Mouse (Mus musculus): ENCODE data around the gene Cd52. TPM values are rescaled to one million over a fixed set of nuclear protein-coding genes. Genes with fewer than 3 reads are reported as not detected.

Gene Cd52
- total RNA-seq, 2 experiments from 2014 or later: 3.6 to 4.5 TPM

DNA sequence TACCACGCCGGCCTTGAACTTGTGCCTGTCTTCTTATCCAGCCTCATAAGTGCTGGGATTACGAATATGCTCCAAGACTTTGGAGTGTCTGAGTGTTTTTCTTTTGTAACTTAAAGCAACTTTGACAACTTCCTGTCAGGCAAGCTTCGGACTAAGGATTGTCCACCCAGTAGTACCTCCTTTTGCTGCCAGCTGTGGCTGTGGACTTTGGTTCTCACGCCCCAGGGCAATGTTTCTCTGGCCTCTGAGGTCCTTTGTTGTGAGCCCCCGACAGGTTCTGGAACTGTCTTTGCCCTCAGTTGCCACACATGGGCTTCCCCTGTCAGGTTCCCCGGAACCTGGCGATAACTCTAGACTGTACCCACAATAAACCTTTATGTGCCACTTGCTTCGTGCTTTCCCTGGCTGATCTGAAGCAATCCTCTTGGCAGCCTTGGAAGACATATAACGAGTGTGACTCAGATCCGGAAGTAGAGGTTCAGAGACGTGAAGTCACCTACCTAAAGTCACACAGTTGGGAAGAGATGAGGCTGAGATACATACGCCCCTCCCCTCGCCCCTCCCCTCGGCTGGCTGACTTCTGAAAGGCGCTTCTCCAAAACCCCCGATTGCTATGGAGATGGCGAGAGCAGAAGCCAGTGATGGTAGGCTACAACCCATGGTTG lies 33.6 kb downstream of the Cd52 start:
- DNase-seq (ENCODE audit: low spot score): no peak
- intact Hi-C loops (cut with DNase I): no loop called here

- DNase-seq (ENCODE audit: low spot score): no peak
- intact Hi-C loops (cut with DNase I): no loop called here
These were observed 34.6 kb downstream of the Cd52 start, which contains the start of gene Crybg2 for GRCm38 (mm10) chr4:134060135-134060865. Gene Crybg2 (plus strand): TSS chr4:134060815.

DNA sequence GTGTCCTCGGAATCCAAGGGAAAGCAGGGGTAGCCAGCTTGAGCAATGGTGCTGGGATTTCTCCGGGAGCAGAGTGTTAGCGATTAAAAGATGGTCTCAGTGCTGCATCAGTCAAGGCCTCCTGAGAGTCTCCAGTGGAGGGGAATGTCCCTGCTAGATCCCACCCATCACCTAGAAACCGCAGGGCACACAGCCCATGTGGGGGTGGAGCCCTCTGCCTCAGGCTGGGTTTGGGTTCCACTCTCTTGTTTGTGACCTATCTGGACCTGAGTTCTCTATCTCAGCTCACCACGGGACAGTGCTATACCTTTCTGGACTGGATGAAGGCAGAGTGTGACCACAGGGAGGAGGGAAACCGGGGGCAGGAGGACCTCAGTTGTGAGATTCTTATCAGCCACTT lies 36.0 kb downstream of the Cd52 start:
- intact Hi-C loops (cut with DNase I): no loop called here
- no peak for DNase-seq (ENCODE audit: low spot score)

DNA sequence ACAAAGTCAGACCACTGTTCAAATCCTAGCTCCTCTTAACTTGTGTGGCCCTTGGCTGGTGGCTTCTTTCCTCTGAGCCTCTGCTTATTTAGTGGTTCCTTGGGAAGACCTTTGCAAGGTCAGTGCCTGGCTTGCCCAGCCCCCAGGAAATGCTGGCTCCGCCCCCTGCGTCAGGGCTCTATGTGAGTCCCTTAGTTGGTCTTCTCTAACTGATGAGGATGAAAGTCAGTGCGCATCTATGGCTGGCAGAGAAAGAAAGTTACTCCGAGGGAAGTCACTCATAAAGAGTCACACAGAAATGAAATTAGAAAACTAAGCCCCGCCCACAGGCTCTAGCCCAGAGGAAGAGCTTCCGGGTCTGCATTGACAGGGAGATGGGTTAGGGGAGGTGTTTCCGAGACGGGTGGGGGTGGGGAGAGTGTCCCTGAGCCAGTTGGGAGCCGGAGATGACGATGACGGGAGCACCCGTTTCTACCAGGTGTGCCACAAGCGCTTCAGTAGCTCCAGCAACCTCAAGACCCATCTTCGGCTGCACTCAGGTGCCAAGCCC lies 36.6 kb downstream of the Cd52 start:
- no peak for DNase-seq (ENCODE audit: low spot score)
- intact Hi-C loops (cut with DNase I): no loop called here

DNA sequence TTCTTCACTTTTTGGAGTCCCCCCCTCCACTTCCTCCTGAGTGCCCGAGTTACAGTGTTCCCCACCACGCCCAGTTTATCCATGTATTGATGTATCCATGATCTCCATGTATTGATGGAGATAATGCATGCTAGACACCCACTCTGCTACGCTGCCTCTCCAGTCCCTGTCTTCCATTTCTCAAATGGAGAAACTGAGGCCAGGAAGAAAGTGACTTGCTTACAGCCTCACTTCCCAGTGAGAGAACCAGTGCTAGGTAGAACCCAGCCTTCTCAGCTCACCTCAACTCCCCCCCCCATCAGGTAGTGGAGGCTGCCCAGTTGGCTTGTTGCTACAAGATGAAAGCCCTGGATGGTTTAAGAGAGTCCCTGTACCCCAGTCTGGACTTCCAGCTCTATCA lies 41.3 kb downstream of the Cd52 start, which contains the start of gene Zfp683:
TSS of gene Zfp683 (plus strand) at position 301 of the 400 bp plus-strand sequence.
- no peak for DNase-seq (ENCODE audit: low spot score)
- intact Hi-C loops (cut with DNase I): no loop called here

- intact Hi-C loops (cut with DNase I): no loop called here
- no peak for DNase-seq (ENCODE audit: low spot score)
These were observed 42.3 kb downstream of the Cd52 start for GRCm38 (mm10) chr4:134052560-134052959.

DNA sequence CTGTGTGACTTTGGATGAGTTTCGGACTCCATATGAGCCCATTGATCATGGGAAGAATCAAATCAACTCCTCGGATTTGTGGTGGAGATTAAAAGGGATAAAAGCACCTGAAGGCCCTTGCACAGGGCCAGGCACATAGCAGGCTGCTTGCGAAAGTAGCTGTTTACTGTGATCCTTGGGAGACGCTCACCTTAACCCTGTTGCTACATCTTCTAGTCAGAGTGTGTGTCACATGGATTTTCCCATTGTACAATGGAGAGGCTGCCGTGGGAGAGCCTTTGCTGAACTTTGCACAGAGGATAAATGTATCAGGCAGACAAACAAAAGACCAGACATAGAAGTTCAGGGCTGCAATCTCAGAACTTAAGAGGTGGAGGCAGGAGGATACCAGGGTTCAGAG lies 43.0 kb downstream of the Cd52 start:
- intact Hi-C loops (cut with DNase I): no loop called here
- DNase-seq (ENCODE audit: low spot score): no peak

DNA sequence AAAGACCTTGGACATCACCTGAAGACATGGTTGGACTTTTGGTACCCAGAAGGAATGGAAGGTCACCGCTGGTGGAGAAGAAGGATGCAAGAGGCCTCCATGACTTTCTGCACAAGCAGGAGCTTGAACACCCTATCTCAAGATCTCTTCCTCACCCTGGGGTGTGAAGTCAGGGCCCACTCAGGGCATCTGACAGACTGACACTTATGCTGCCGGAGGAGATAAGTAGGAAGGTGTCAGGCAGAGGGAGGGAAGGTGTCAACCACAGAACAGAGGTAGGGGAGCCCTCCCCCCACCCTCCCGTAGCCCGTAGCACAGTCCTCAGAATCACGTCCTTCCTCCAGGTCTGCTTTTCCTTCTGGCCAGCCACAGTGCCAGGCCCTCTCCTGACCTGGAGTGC lies 47.2 kb downstream of the Cd52 start:
- no peak for DNase-seq (ENCODE audit: low spot score)
- intact Hi-C loops (cut with DNase I): no loop called here

DNA sequence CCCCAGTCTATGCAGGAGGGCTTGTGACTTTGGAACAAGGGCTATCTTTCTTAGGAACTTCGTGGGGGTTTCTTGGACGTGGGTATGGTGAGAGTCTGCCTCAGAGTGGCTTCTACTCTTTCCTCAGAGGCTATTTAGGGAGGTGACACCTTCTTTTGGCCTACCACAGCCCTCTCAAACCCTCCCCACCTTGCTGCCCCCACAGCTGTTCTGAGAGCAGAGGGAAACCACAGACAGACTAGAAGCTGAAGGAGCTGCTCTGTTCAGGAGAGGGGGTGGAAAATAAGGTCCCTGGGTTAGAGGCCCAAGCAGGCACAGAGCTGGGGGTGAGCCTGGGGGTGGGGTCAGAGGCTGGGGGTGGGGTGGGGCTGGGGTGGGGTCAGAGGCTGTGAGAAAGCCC lies 51.8 kb downstream of the Cd52 start:
- intact Hi-C loops (cut with DNase I): no loop called here
- DNase-seq (ENCODE audit: low spot score): no peak

DNA sequence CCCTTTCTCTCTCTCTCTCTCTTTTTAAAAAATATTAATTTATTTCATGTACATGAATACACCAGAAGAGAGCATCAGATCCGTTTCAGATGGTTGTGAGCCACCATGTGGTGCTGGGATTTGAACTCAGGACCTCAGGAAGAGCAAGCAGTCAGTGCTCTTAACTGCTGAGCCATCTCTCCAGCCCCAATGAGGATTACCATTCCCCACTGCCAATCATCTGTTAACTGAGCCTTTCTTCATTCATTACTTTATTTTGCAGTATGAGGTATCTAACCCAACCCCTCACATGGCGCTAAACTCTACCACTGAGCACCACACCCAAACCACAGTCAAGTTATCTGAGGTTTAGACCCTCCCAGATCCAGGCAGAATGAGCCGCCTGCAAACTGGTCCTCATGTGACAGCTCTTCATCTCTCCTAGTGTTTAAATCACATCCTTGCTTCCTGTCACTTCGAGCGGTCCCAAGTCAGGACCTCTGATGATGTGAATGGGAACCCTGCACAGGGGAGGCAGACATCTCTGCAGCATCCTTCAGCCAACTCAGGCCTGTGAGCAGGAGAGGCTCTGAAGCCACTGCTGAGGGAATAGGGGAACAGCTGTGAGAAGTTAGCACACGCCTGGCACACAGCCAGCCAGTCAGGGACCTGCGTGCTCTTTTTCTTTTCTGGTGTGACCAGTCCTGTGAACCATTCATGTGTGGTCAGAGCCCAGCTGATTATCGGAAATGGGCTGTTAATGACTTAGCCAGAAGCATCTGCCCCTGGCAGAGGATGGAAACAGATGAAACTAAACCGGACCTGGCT lies 53.4 kb downstream of the Cd52 start:
- DNase-seq (ENCODE audit: low spot score): no peak
- intact Hi-C loops (cut with DNase I): no loop called here

GRCm38 (mm10) chr4:134035953-134036352 lies 58.9 kb downstream of the Cd52 start:
- intact Hi-C loops (cut with DNase I): loop anchor here (5.0 kb wide), 3 partner anchors 51 to 256 kb away; no protein-coding TSS in a partner anchor
- no peak for DNase-seq (ENCODE audit: low spot score)

Other genes with a start within 250 kb of the Cd52 start
- gene Rps6ka1, start 207.3 kb downstream of the Cd52 start, total RNA-seq (2021): 1 to 10 TPM; 5.4 to 6.3 TPM
- gene Hmgn2, start 126.4 kb downstream of the Cd52 start, total RNA-seq (2021): 100 to 1,000 TPM; 104 to 120 TPM
- gene Dhdds, start 94.2 kb downstream of the Cd52 start, total RNA-seq (2021): 10 to 100 TPM; 26.4 to 30.1 TPM
- gene Lin28a, start 76.2 kb downstream of the Cd52 start, total RNA-seq (2021): not detected
- not detected for gene Zfp683, start 41.2 kb downstream of the Cd52 start, total RNA-seq (2021)
- not detected for gene Crybg2, start 34.3 kb downstream of the Cd52 start, total RNA-seq (2021)
- 1 to 10 TPM; 1.1 to 1.5 TPM for gene Ubxn11, start 7.5 kb upstream of the Cd52 start, total RNA-seq (2021)
- 10 to 100 TPM; 38.8 to 41.8 TPM for gene Sh3bgrl3, start 33.7 kb upstream of the Cd52 start, total RNA-seq (2021)
- gene Cep85, start 92.0 kb upstream of the Cd52 start, total RNA-seq (2021): 10 to 100 TPM; 45.4 to 46.9 TPM
- not detected for gene Gm7534, start 107.9 kb upstream of the Cd52 start, total RNA-seq (2021)
- not detected for gene Catsper4, start 132.3 kb upstream of the Cd52 start, total RNA-seq (2021)
- 1 to 10 TPM; 2.9 to 3.0 TPM for gene Cnksr1, start 143.3 kb upstream of the Cd52 start, total RNA-seq (2021)
- not detected for gene E130218I03Rik, start 148.6 kb upstream of the Cd52 start, total RNA-seq (2021)
- gene Zfp593, start 150.5 kb upstream of the Cd52 start, total RNA-seq (2021): 1 to 10 TPM; 3.1 to 3.2 TPM
- gene Gm30191, start 151.9 kb upstream of the Cd52 start, total RNA-seq (2021): not detected
- 1 to 10 TPM; 6.0 to 7.6 TPM for gene Grrp1, start 159.0 kb upstream of the Cd52 start, total RNA-seq (2021)
- gene Pdik1l, start 192.8 kb upstream of the Cd52 start, total RNA-seq (2021): 1 to 10 TPM; 5.8 to 8.4 TPM
- gene Trim63, start 220.0 kb upstream of the Cd52 start, total RNA-seq (2021): 100 to 1,000 TPM; 215 to 229 TPM
- gene Slc30a2, start 248.1 kb upstream of the Cd52 start, total RNA-seq (2021): under 1 TPM; 0.31 to 0.36 TPM

Data from heart, postnatal 25 days (tissue).